Mouse (Mus musculus) lung, embryonic 14.5 days (tissue): ENCODE results near the gene Klhl40. TPM values are rescaled to one million over a fixed set of nuclear protein-coding genes. Genes with fewer than 3 reads are reported as not detected.

Experiments used
- ATAC-seq: fragments of 200-750 bp; cut with Nextera tagmentation; 2 replicates; pipeline ENCODE4 v1.8.0; 2017; ENCODE audit warnings: mild to moderate bottlenecking, moderate TSS enrichment, moderate library complexity; ENCODE audit not compliant: insufficient read depth
- DNase-seq: peaks from one replicate; pipeline ENCODE4 v3.0.0-alpha.2; 2015
- H3K27ac ChIP-seq: fragments of 300-500 bp; sonication (generic); 2 replicates; pipeline ENCODE4 v1.5.1; 2014; ENCODE audit warnings: low read depth, mild to moderate bottlenecking, moderate library complexity
- H3K27me3 ChIP-seq: fragments of 300-500 bp; sonication (generic); 2 replicates; pipeline ENCODE4 v1.6.1; 2014; ENCODE audit warnings: low read length, control low read depth; ENCODE audit not compliant: insufficient read depth
- H3K36me3 ChIP-seq: fragments of 300-500 bp; sonication (generic); 2 replicates; pipeline ENCODE4 v1.6.1; 2014; ENCODE audit warnings: control low read depth; ENCODE audit not compliant: insufficient read depth
- H3K4me1 ChIP-seq: fragments of 300-500 bp; sonication (generic); 2 replicates; pipeline ENCODE4 v1.6.1; 2014; ENCODE audit warnings: antibody characterized with exemption, control low read depth; ENCODE audit not compliant: insufficient read depth
- H3K4me2 ChIP-seq: fragments of 300-500 bp; sonication (generic); 2 replicates; pipeline ENCODE4 v1.6.1; 2014; ENCODE audit warnings: mild to moderate bottlenecking
- H3K4me3 ChIP-seq: fragments of 300-500 bp; sonication (generic); 2 replicates; pipeline ENCODE4 v1.5.1; 2014; ENCODE audit warnings: low read depth, low read length
- H3K9ac ChIP-seq: fragments of 300-500 bp; sonication (generic); 2 replicates; pipeline ENCODE4 v1.6.1; 2014
- H3K9me3 ChIP-seq: fragments of 300-500 bp; sonication (generic); 2 replicates; pipeline ENCODE4 v1.6.1; 2016; ENCODE audit warnings: low read depth, low read length, control low read depth
- CTCF ChIP-seq: IDR thresholded peaks from 2 replicates; pipeline ENCODE4 v1.5.1; 2016; ENCODE audit warnings: antibody characterized with exemption, low read depth
- WGBS: fragments of 180-500 bp; shearing (Covaris S2); extraction: QIAGEN DNeasy Blood & Tissue Kit; methylation state at CpG from one replicate; pipeline ENCODE4 v1.1.7; 2014; 5-methylcytosine and 5-hydroxymethylcytosine counted together
- polyA plus RNA-seq: library from polyadenylated mRNA; unstranded; fragments of >200 nt; fragmentation: Nextera tagmentation; extraction: Ambion mirVana; gene quantifications from 2 replicates; pipeline ENCODE4 v1.2.1, GENCODE M21; 2014

Gene Klhl40
- polyA plus RNA-seq, 1 experiment from 2014 or later, result 0.17 TPM

DNA sequence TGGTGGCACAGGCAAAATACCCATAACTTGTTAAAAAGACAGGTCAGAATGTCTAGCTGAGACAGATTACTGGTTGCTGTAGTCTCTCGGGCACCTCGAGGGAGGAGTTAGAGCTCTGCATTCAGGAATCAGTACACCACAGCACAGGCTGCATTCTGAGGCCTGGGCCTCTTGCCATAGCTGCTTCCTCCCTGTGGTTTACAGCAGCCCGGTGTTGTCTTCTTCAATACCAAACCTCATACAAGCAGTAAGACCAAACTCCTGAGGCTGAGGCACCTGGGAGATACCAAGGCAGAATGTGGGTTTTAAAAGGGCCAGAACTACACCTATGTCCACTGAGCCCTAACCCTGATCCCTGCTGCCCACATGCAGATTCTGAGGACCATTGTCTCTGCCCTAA is 20.0 kb upstream of the Klhl40 start:
- no peaks in the 10 kb centered on the region for H3K27me3 ChIP-seq
- H3K27ac ChIP-seq, result 0 out of 2 replicates have a peak overlapping the region, but pooled peaks have one; percentile 42
- peaks cover 46% of the 10 kb centered on the region for H3K36me3 ChIP-seq
- WGBS, result 48% methylated on average over 3 of the region's 3 CpGs
- no peak overlapping the region for H3K4me3 ChIP-seq
- TF ChIP-seq CTCF, result no peak
- 0 out of 2 replicates have a peak, but pooled peaks cover 8% of the 10 kb centered on the region for H3K4me1 ChIP-seq
- ATAC-seq (no peak), DNase-seq (peak; percentile 32)
- H3K9ac ChIP-seq, result no peak overlapping the region
- no peaks in the 10 kb centered on the region for H3K9me3 ChIP-seq
- no peak overlapping the region for H3K4me2 ChIP-seq

DNA sequence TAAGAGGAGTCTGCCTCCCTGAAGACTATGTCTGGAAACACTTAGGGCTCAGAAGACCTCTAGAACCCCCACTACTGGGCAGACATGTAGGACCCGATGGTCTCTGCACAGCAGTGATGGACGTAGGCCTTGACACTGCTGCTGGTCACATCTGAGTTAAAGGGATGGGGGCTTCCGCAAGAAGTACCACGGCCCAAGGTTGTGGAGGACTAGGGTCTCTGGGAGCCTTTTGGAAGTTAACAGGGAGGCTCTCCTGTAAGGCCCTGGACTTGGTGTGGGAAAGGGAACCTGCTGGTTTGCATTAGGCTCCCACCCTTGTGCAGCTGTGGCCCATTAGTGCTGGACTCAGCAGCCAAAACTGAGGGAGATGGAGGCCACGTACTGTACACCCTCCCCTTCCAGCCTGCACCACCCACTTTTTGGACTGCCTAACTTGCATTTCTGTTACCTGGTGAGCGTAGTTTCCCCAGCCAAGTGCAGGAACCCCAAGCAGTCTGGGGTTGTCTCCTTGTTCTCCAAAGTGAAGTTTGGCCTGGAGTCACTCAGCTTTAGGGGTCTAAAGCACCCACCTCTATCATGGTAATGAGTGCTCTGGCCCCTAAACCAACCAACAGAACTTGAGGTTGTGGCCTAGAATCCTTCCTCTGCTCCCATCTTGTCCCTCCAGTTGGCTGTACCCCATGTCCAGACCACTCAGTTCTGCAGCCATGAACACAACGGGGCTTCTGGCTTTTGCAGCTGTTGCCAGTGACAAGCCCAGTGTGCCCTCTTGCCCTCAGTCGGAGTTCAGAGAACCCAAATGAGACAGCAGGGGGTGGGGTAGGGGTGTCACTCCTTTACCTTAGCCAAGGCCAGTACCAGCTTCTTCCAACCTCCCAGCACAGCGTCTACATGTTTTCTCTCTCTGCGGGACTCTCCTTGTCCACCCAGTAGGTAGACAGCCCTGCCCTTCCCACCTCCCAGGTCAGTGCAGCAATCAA is 19.3 kb upstream of the Klhl40 start:
- Histone ChIP-seq H3K27ac (0 out of 2 replicates have a peak overlapping the region, but pooled peaks have one; percentile 42), H3K36me3 (peaks cover 47% of the 10 kb centered on the region), H3K4me2 (peak overlapping the region; percentile 94)

DNA sequence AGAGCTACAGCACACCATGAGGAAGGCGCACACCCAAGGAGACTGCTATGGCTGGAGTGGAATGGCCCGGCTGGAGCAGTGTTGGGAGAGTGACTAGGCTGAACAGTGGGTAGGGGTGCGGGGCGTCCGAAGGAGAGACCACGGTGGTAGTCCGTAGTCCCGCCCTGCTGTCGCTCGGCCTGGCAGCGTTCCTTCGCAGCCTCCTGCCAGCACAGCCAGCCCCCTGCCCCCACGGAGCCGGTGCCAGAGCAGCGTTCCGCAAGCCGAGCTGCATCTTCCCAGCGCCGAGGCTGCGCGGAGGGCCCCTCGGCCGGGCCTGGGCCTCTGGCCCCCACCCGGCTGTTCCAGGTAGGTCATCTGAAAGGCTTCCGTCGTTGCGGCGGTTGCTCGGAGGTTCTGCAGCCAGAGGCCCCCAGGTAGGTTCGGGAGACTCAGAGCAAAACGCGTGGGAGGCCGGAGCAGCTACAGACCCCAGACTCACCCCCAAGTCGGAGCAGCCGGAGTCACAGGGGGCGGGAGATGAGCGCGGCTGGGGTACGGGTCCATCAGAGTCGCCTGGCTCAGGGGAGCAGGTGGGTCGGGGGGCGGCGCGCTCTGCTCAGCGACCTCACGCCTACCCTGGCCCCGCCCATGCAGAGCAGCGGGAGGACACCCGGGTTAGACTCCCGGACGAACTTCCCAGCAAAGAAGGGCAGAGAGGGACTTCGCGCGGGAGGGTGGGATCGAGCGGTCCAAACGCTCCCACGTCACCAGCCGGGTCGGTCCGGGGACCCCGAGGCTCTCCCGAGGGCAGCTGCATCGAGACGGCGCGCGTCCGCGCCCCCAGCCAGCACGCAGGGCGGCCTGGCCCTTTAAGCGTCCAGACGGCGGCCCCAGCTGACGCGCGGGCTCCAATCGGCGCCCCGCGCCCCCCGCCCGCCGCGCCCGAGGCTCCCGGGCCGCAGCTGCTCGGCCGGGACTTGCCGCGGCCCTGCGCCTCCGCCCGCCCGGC is 18.0 kb upstream of the Klhl40 start, which contains the start of gene Zfp651:
Gene Zfp651, plus strand, starts transcription at position 240 of the 991 bp plus-strand sequence.
- no peaks in the 10 kb centered on the region for H3K27me3 ChIP-seq
- WGBS, result under 1% methylated on average over 88 of the region's 97 CpGs
- peak; percentile 84 for DNase-seq

More for the DNA sequence above, 19.3 kb upstream of the Klhl40 start:
- Histone ChIP-seq H3K4me3 (peak overlapping the region; percentile 83), H3K9me3 (no peaks in the 10 kb centered on the region), H3K9ac (peak overlapping the region; percentile 95), H3K27me3 (no peaks in the 10 kb centered on the region), H3K4me1 (0 out of 2 replicates have a peak, but pooled peaks cover 8% of the 10 kb centered on the region)
- no peak for TF ChIP-seq CTCF
- ATAC-seq (no peak), DNase-seq (peak; percentile 22)
- 45% methylated on average over 10 of the region's 10 CpGs for WGBS

DNA sequence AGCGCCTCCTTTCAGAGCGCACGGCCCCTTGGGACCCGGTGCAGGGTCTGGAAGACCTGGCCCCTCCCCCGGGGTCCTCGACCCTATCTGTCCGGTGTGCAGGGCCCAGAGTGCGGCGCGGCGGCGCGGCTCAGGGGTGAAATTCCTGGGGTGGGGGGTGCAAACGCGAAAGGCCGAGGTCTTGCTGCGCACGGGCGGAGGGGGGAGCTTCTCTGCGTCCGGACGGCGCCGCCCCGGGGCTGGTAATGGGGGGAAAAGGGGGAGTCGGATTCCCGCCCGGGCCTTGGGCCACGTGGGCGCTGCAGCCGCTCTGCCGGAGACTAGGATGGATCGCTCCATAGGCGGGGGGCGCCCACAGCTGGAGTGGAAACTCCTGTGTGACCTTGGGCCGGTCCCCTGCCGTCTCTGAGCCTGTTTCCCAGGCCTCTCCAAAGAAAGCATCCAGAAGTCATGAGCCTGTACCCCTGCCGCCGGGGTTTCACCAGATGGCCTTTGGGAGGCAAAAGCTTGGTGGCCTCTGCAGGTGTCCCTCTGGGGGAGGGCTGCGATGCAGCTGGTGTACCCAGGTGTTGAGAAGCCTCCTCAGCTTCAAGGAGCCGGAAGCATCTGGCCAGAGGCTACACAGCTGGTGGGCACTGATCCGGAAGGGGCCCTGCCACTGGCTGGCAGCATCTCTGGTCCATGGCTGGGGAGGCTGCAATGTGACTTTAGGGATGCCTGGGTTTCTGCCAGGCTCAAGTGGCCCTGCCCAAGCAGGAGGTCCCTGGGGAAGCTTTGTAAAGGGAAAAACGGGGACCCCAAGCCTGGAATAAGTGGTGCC is 16.9 kb upstream of the Klhl40 start:
- no peaks in the 10 kb centered on the region for H3K27me3 ChIP-seq
- peak overlapping the region; percentile 83 for H3K4me3 ChIP-seq
- peaks cover 45% of the 10 kb centered on the region for H3K36me3 ChIP-seq
- H3K4me1 ChIP-seq, result 0 out of 2 replicates have a peak, but pooled peaks cover 8% of the 10 kb centered on the region
- peak overlapping the region; percentile 94 for H3K4me2 ChIP-seq
- 2% methylated on average over 43 of the region's 43 CpGs for WGBS
- no peak for TF ChIP-seq CTCF
- DNase-seq (peak; percentile 85), ATAC-seq (peak; percentile 64)
- peak overlapping the region; percentile 95 for H3K9ac ChIP-seq
- H3K9me3 ChIP-seq, result no peaks in the 10 kb centered on the region
- peak overlapping the region; percentile 96 for H3K27ac ChIP-seq

More for the DNA sequence above, 18.0 kb upstream of the Klhl40 start, which contains the start of gene Zfp651:
- Histone ChIP-seq H3K9me3 (no peaks in the 10 kb centered on the region), H3K27ac (peak within 1 kb of the TSS; percentile 96), H3K9ac (peak within 1 kb of the TSS; percentile 95), H3K36me3 (peaks cover 47% of the 10 kb centered on the region), H3K4me2 (peak within 1 kb of the TSS; percentile 94), H3K4me3 (peak within 1 kb of the TSS; percentile 83), H3K4me1 (0 out of 2 replicates have a peak, but pooled peaks cover 8% of the 10 kb centered on the region)
- TF ChIP-seq CTCF, result no peak
- ATAC-seq, result peak; percentile 75

DNA sequence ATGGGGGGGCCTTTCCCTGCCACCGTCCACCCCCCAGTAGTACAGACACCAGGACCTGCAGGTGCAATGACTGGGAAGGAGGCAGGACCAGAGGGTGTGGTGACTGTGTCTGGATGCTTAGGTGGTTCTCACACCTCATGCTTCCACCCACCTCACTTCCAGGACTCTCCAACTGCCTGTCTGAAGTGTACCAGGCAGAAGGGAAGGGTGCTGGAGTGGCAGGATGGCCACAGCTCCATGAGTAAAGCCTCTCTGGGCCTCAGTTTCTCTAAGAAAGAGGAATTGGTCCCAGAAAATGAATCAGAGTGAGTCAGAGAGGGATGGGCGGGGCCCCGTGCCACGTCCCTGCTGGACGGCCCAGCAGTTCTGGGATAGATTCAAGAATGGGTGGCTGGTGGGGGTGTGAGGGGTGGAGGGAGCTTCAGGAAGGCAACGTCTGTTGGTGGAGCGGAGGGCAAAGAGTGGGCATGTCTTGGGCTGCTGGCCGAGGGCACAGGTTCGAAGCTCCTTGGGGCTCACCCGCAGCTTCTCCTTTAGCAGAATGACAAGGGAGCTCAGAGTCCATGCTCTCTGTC is 16.2 kb upstream of the Klhl40 start:
- no peak for TF ChIP-seq CTCF
- no peaks in the 10 kb centered on the region for H3K9me3 ChIP-seq
- ATAC-seq (no peak), DNase-seq (no peak)
- no peaks in the 10 kb centered on the region for H3K27me3 ChIP-seq
- H3K36me3 ChIP-seq, result peaks cover 45% of the 10 kb centered on the region
- peak overlapping the region; percentile 94 for H3K4me2 ChIP-seq
- peak overlapping the region; percentile 95 for H3K9ac ChIP-seq
- WGBS, result 57% methylated on average over 10 of the region's 10 CpGs
- peak overlapping the region; percentile 83 for H3K4me3 ChIP-seq
- H3K4me1 ChIP-seq, result 0 out of 2 replicates have a peak, but pooled peaks cover 8% of the 10 kb centered on the region
- peak overlapping the region; percentile 96; the same call in 1 of the 2 replicates for H3K27ac ChIP-seq
